Mouse (Mus musculus): ENCODE results near the gene Gm20388. TPM values are rescaled to one million over a fixed set of nuclear protein-coding genes. Genes with fewer than 3 reads are reported as not detected.
A peak's percentile ranks its signal among the peaks of the same experiment; 100 is the strongest.

Gm20388 gene
- polyA plus RNA-seq, 1 experiment from 2014 or later = 3.6 TPM

DNA sequence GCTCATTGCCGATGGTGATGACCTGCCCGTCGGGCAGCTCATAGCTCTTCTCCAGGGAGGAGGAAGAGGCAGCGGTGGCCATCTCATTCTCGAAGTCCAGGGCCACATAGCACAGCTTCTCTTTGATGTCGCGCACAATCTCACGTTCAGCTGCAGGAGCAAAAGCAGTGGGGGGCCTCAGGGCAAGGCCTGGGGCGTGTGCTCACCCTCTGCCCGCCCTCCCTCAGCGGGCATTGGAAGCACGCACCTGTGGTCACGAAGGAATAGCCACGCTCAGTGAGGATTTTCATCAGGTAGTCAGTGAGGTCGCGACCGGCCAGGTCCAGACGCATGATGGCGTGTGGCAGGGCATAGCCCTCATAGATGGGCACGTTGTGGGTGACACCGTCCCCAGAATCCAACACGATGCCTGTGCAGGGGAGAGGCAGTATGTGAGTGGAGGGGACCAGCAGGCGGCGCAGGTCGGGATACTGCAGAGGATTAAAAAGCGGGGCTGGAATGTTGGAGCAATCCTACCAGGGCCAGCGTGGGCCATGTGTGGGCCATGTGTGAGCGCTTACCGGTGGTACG lies 3982.0 kb downstream of the Gm20388 start:
- no peaks in the 10 kb centered on the region for H3K9me3 ChIP-seq
- peak; percentile 50 for DNase-seq (ENCODE audit: low spot score)
- H3K27ac ChIP-seq (replicated peaks) = no peak overlapping the region
- WGBS = 9% methylated on average over 30 of the region's 30 CpGs
- H3K4me3 ChIP-seq = peak overlapping the region; percentile 52
- H3K36me3 ChIP-seq (replicated peaks) = peaks cover 4% of the 10 kb centered on the region; the same call in 1 of the 2 replicates
- H3K27me3 ChIP-seq (replicated peaks; ENCODE audit: low read depth, poor library complexity, severe bottlenecking) = peaks cover 88% of the 10 kb centered on the region
- H3K4me1 ChIP-seq = peaks cover 25% of the 10 kb centered on the region

DNA sequence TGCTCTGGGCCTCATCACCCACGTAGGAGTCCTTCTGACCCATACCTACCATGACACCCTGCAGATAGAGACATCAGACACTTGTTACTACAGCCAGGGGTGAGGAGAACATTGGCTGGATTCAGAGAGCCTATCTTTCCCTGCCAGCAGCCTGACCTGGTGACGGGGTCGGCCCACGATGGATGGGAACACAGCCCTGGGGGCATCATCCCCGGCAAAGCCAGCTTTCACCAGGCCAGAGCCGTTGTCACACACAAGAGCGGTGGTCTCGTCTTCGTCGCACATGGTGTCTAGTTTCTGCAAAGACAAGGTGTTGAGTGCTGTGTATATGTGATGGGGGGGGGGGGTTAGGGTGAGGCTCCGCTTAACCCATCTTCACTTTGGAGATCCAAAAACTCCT lies 3982.8 kb downstream of the Gm20388 start:
- H3K9me3 ChIP-seq = no peaks in the 10 kb centered on the region
- no peak for DNase-seq (ENCODE audit: low spot score)
- peaks cover 88% of the 10 kb centered on the region for H3K27me3 ChIP-seq (replicated peaks; ENCODE audit: low read depth, poor library complexity, severe bottlenecking)
- peaks cover 22% of the 10 kb centered on the region for H3K4me1 ChIP-seq
- WGBS = 74% methylated on average over 11 of the region's 11 CpGs
- no peak overlapping the region for H3K27ac ChIP-seq (replicated peaks)
- H3K4me3 ChIP-seq = no peak overlapping the region
- peaks cover 8% of the 10 kb centered on the region for H3K36me3 ChIP-seq (replicated peaks)

DNA sequence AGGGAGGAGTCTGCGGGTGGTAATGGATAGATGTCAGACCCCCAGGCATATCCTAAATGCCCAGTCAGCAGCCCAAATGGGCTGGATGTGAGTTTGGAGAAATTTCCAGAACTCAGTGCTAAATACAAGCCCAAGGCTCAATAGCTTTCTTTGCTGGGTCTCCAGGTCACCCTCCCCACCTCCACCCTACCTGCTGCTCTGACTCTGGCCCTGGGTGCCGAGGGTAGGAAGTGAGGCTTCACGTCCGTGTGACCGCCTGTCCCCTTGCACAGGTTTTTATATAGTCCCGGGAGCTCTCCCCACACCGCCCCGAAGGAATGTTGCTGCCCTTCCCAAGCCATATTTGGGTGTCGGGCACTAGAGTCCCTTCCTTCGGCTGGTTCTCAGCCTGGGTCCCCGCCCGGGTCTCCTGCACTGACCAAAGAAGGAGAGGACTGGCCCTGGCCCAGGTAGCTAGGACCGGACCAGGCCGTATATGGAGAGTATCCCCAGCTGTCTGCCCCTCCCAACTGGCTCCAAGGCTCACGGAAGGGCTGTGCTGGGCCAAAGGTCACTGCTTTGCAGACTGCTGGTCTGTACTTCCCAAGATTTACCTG lies 3984.0 kb downstream of the Gm20388 start, which contains the start of gene Acta1:
TSS of gene Acta1 (minus strand) at position 250 of the 596 bp plus-strand sequence.
- Histone ChIP-seq H3K27me3 (replicated peaks; ENCODE audit: low read depth, poor library complexity, severe bottlenecking) (peaks cover 80% of the 10 kb centered on the region), H3K4me1 (peaks cover 22% of the 10 kb centered on the region), H3K4me3 (no peak within 1 kb of the TSS), H3K36me3 (replicated peaks) (peaks cover 20% of the 10 kb centered on the region), H3K27ac (replicated peaks) (no peak within 1 kb of the TSS), H3K9me3 (no peaks in the 10 kb centered on the region)
- WGBS = 26% methylated on average over 15 of the region's 15 CpGs
- no peak for DNase-seq (ENCODE audit: low spot score)

DNA sequence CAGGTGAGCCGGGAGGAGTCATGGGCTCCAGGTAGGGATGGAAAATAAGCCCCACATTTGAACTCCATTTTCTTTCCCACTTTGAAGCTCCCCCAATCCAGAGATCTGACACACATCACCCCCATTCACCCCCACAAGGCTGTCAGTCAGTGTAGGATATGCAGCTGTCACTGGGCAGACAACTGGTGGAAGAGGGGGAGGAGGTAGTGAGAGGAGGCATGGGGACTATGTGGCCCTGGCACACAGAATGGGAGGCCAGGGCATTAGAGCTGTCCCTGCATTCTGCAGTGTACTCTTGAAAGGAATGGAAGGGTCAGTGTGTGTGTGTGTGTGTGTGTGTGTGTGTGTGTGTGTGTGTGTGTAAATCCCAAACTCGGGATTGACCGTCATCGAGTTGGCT lies 3984.6 kb downstream of the Gm20388 start:
- 84% methylated on average over 4 of the region's 4 CpGs for WGBS
- H3K27me3 ChIP-seq (replicated peaks; ENCODE audit: low read depth, poor library complexity, severe bottlenecking) = peaks cover 74% of the 10 kb centered on the region

DNA sequence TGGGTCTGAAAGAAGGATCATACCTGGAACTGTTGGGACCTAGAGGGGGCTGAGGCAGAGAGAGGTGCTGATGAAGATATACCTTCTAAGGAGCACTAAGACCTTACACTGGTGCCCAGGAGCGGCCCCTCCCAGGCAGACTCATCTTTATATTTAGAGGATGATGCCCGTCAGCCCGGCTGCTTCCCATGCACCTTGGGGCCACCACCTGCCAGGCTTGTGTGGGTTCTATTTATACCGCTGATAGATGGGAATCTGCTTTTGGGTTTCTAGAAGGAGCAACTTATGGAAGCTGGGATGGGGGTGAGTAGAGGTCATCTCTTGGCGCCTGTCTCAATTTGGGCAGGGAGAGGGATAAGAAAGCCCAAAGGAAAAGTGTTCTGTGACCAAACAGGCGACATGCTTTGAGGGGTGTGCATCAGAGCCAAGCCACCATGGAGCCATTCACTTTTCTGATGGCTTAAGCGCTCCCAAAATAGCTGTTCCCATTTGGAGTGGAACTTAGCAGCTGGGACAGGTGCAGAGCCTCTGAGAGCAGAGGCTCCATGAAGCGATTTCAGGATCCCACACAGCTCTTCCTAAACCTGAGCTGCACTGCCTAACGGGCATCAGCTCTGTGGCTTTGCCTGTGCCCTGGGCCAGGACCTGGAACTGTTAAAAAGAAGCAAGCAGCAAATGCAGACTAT lies 3985.2 kb downstream of the Gm20388 start:
- no peaks in the 10 kb centered on the region for H3K9me3 ChIP-seq

More for the DNA sequence above, 3984.6 kb downstream of the Gm20388 start:
- no peak for DNase-seq (ENCODE audit: low spot score)
- Histone ChIP-seq H3K4me1 (peaks cover 22% of the 10 kb centered on the region), H3K36me3 (replicated peaks) (peaks cover 26% of the 10 kb centered on the region), H3K27ac (replicated peaks) (no peak overlapping the region), H3K9me3 (no peaks in the 10 kb centered on the region), H3K4me3 (no peak overlapping the region)

DNA sequence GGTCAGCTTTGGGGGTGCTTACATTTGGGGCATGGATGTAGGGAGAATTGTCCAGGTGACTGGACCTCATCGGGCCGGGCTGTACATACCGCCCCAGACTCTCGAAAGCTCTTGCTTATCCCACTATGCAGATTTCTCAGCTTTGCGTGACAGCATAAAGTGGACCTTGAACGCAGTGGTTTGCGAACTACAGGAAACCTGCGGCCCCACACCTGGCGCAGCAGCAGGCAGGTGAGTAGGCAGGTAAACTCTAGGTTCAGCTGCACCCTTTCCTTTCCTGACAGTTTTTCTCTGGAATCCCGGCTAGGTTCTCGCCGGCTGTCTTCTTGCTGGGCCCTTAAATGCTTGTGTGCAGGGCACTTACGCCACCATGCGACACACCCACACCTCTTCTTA lies 3985.7 kb downstream of the Gm20388 start:
- H3K4me1 ChIP-seq = peaks cover 18% of the 10 kb centered on the region
- peaks cover 38% of the 10 kb centered on the region for H3K36me3 ChIP-seq (replicated peaks)
- H3K4me3 ChIP-seq = no peak overlapping the region
- WGBS = 59% methylated on average over 14 of the region's 14 CpGs
- peaks cover 62% of the 10 kb centered on the region for H3K27me3 ChIP-seq (replicated peaks; ENCODE audit: low read depth, poor library complexity, severe bottlenecking)
- no peak overlapping the region for H3K27ac ChIP-seq (replicated peaks)
- no peak for DNase-seq (ENCODE audit: low spot score)
- H3K9me3 ChIP-seq = no peaks in the 10 kb centered on the region

More for the DNA sequence above, 3985.2 kb downstream of the Gm20388 start:
- Histone ChIP-seq H3K4me1 (peaks cover 22% of the 10 kb centered on the region), H3K27me3 (replicated peaks; ENCODE audit: low read depth, poor library complexity, severe bottlenecking) (peaks cover 68% of the 10 kb centered on the region), H3K4me3 (no peak overlapping the region), H3K36me3 (replicated peaks) (peaks cover 32% of the 10 kb centered on the region), H3K27ac (replicated peaks) (no peak overlapping the region)
- no peak for DNase-seq (ENCODE audit: low spot score)
- 74% methylated on average over 9 of the region's 9 CpGs for WGBS

DNA sequence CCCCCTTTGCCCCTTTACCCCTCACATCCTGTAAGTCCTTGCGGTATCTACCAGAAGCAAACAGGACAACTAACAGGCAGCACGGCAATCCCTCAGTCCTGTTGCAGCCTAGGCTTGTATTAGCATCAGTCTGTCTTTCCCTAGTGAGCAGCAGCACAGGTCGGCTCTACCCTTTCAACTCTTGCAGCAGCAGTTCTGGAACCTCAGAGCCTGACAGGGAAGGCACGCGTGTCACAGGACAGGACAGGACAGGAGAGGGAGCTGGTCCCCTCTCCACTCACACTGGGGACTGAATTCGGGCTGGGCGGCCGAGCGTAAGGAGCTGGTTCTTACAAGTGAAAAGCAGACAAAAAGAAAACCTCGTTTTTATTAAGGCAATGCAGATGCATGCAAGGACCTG lies 3986.1 kb downstream of the Gm20388 start:
- peaks cover 14% of the 10 kb centered on the region for H3K4me1 ChIP-seq
- H3K4me3 ChIP-seq = no peak overlapping the region
- H3K27ac ChIP-seq (replicated peaks) = no peak overlapping the region
- no peaks in the 10 kb centered on the region for H3K9me3 ChIP-seq
- no peak for DNase-seq (ENCODE audit: low spot score)
- peaks cover 42% of the 10 kb centered on the region for H3K36me3 ChIP-seq (replicated peaks)
- WGBS = 61% methylated on average over 10 of the region's 10 CpGs
- H3K27me3 ChIP-seq (replicated peaks; ENCODE audit: low read depth, poor library complexity, severe bottlenecking) = peaks cover 58% of the 10 kb centered on the region

DNA sequence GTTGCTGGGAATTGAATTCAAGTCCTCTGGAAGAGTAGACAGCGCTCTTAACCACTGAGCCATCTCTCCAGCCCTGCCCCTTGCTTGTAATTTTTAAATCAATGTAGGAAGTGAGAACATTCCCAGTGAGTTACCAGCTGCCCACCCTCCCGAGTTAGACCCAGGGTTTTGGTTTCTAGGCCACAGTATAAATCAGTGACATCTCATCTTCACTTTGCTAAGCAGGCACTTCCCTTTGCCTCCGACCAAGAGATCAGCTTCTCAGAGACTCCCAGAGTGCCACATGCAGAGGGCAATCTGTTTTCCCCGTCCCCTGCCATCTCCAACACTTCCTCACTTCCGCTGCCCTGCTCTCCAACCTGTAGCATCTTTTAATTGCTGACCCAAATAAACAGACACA lies 3987.9 kb downstream of the Gm20388 start:
- Histone ChIP-seq H3K27me3 (replicated peaks; ENCODE audit: low read depth, poor library complexity, severe bottlenecking) (peaks cover 40% of the 10 kb centered on the region), H3K4me1 (no peaks in the 10 kb centered on the region), H3K4me3 (no peak overlapping the region), H3K36me3 (replicated peaks) (peaks cover 60% of the 10 kb centered on the region), H3K27ac (replicated peaks) (no peak overlapping the region), H3K9me3 (no peaks in the 10 kb centered on the region)
- DNase-seq (ENCODE audit: low spot score) = no peak
- WGBS = 88% methylated on average over 5 of the region's 5 CpGs

DNA sequence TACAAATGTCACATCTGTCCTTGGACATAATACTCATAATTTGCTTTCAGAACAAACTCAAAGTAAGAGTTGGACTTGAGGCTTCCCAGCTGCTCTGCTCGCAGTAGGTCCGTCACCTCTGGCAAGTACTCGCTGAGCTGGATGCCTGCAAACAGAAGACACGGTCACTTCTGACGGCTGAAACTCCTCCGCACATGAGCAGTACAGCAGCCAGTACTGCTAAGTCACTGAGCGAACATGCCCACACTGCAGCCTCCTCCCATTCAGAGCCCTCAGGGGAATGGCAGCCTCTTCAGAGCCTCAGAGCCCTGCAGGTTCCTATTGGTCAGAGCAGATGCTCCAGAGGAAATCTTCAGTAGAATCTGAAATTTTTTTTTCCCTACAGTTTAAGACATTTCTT lies 3988.7 kb downstream of the Gm20388 start:
- 89% methylated on average over 7 of the region's 7 CpGs for WGBS
- H3K9me3 ChIP-seq = no peaks in the 10 kb centered on the region
- H3K36me3 ChIP-seq (replicated peaks) = peaks cover 68% of the 10 kb centered on the region

DNA sequence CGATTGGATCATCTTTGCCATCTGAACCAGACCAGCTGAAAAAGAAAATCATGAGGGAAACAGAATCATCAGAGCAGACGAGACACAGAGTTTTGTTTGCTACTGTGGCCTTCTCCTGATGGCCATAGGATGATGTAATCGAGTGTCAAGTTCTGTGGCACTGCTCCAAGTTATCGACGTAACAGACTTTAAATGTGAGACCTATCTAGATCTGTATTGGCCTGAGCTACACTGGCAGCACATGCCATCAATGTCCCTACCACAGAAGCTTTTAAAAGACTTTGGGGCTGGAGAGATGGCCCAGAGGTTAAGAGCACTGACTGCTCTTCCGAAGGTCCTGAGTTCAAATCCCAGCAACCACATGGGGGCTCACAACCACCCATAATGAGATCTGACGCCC lies 3992.0 kb downstream of the Gm20388 start:
- H3K36me3 ChIP-seq (replicated peaks) = peaks cover 97% of the 10 kb centered on the region

More for the DNA sequence above, 3988.7 kb downstream of the Gm20388 start:
- Histone ChIP-seq H3K27ac (replicated peaks) (no peak overlapping the region), H3K4me3 (no peak overlapping the region), H3K27me3 (replicated peaks; ENCODE audit: low read depth, poor library complexity, severe bottlenecking) (peaks cover 32% of the 10 kb centered on the region), H3K4me1 (no peaks in the 10 kb centered on the region)
- DNase-seq (ENCODE audit: low spot score) = no peak

DNA sequence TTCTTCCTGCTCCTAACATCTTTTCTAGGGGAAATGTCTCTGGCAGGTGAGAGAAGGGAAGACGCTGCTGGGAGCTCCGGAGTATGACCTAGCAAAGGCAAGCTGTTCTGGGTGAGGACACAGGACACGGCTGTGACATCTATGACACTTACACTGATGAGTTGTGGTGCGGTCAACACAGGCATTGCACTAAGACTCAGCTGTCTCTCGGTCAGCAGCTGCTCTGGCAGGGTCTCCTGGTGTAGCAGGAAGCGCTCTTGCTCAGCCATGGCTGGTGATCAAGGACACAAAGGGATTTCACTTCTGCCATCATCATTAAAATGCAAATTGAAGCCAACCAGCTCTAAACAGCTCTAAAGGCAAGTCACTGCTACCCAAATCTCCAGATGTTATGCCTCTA lies 3997.0 kb downstream of the Gm20388 start:
- Histone ChIP-seq H3K9me3 (no peaks in the 10 kb centered on the region), H3K27ac (replicated peaks) (no peak overlapping the region), H3K4me3 (no peak overlapping the region), H3K27me3 (replicated peaks; ENCODE audit: low read depth, poor library complexity, severe bottlenecking) (no peaks in the 10 kb centered on the region), H3K4me1 (no peaks in the 10 kb centered on the region), H3K36me3 (replicated peaks) (peaks cover 100% of the 10 kb centered on the region)
- DNase-seq (ENCODE audit: low spot score) = no peak
- WGBS = 95% methylated on average over 6 of the region's 6 CpGs

More for the DNA sequence above, 3992.0 kb downstream of the Gm20388 start:
- DNase-seq (ENCODE audit: low spot score) = no peak
- no peaks in the 10 kb centered on the region for H3K9me3 ChIP-seq
- no peaks in the 10 kb centered on the region for H3K27me3 ChIP-seq (replicated peaks; ENCODE audit: low read depth, poor library complexity, severe bottlenecking)
- H3K27ac ChIP-seq (replicated peaks) = no peak overlapping the region
- no peaks in the 10 kb centered on the region for H3K4me1 ChIP-seq
- WGBS = 89% methylated on average over 7 of the region's 7 CpGs
- H3K4me3 ChIP-seq = no peak overlapping the region

DNA sequence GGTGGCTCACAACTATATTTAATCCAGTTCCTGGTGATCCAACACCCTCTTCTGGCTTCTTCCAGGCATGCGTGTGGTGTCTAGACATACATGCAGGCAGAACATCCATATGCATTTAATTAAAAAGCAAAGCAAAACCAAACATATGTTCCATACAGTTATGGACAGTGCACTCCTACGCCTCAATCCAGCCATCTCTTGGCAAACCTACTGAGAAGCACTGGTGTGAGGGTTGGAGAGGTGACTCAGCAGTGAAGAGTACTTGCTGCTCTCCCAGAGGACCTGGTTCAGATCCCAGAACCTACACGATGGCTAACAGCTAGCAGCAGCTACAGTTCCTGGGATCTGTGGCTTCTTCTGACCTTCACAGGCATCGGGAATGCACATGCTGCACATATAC lies 4001.6 kb downstream of the Gm20388 start:
- no peaks in the 10 kb centered on the region for H3K4me1 ChIP-seq
- DNase-seq (ENCODE audit: low spot score) = no peak
- peaks cover 100% of the 10 kb centered on the region for H3K36me3 ChIP-seq (replicated peaks)
- no peaks in the 10 kb centered on the region for H3K27me3 ChIP-seq (replicated peaks; ENCODE audit: low read depth, poor library complexity, severe bottlenecking)
- no peak overlapping the region for H3K4me3 ChIP-seq
- no peaks in the 10 kb centered on the region for H3K9me3 ChIP-seq
- H3K27ac ChIP-seq (replicated peaks) = no peak overlapping the region
- 90% methylated on average over 4 of the region's 4 CpGs for WGBS

DNA sequence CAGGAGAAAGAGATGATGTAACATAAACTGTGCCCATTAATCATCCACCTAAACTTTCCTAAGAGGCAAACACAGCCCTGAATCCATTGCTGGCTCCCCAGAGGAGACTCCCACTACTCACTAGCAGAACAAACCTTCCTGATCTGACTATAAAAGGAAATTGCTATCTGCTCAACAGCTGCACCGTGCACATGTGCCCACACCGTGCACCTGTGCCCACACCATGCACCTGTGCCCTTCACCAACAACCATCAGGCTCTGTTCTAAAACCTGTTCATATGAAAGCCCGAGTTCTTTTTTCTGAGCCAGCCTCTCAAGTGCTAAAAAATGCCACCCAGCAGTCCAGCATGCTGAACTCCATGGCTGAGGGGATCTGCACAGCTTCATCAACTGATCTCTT lies 4004.0 kb downstream of the Gm20388 start:
- H3K4me3 ChIP-seq = no peak overlapping the region
- no peak overlapping the region for H3K27ac ChIP-seq (replicated peaks)
- no peaks in the 10 kb centered on the region for H3K9me3 ChIP-seq
- H3K4me1 ChIP-seq = no peaks in the 10 kb centered on the region
- no peak for DNase-seq (ENCODE audit: low spot score)
- WGBS = 95% methylated on average over 3 of the region's 3 CpGs
- H3K36me3 ChIP-seq (replicated peaks) = peaks cover 100% of the 10 kb centered on the region
- no peaks in the 10 kb centered on the region for H3K27me3 ChIP-seq (replicated peaks; ENCODE audit: low read depth, poor library complexity, severe bottlenecking)

Measured in embryonic facial prominence, embryonic 10.5 days (tissue).